Mouse (Mus musculus) adrenal gland (tissue): ENCODE measurements at regions not wholly inside any gene's neighbourhood (a gene's known extent, or its start where the extent isn't known, plus 50 kb on each side); places are given as distances from the start of the nearest gene placed in this dataset.

ENCODE experiments used
- intact Hi-C: fragments of 180-260 bp; cut with DNase I; formaldehyde crosslinking; loops from one replicate; pipeline ENCODE4 v1.15.1; 2025

GRCm38 (mm10) chr7:64060582-64060981 lies 93.1 kb upstream of the Trpm1 start:
- intact Hi-C loops, result loop anchor here (10.0 kb wide), 1 partner anchor 94 kb away; the partner anchor contains the start of gene Trpm1

GRCm38 (mm10) chr7:64060051-64060450 lies 93.6 kb upstream of the Trpm1 start:
- intact Hi-C loops, result loop anchor here (10.0 kb wide), 1 partner anchor 95 kb away; the partner anchor contains the start of gene Trpm1

- intact Hi-C loops, result loop anchor here (10.0 kb wide), 2 partner anchors 114 to 204 kb away; no protein-coding TSS in a partner anchor
Observed at GRCm38 (mm10) chr7:64058282-64058872, 95.3 kb upstream of the Trpm1 start.

- intact Hi-C loops, result loop anchor here (10.0 kb wide), 2 partner anchors 113 to 203 kb away; no protein-coding TSS in a partner anchor
Observed at GRCm38 (mm10) chr7:64057873-64058272, 95.8 kb upstream of the Trpm1 start.

- intact Hi-C loops, result loop anchor here (10.0 kb wide), 2 partner anchors 112 to 202 kb away; no protein-coding TSS in a partner anchor
Observed at GRCm38 (mm10) chr7:64056498-64056897, 97.1 kb upstream of the Trpm1 start.

- intact Hi-C loops, result loop anchor here (10.0 kb wide), 2 partner anchors 110 to 200 kb away; no protein-coding TSS in a partner anchor
Observed at GRCm38 (mm10) chr7:64054996-64055395, 98.6 kb upstream of the Trpm1 start.

GRCm38 (mm10) chr7:64053766-64054165 lies 99.9 kb upstream of the Trpm1 start:
- intact Hi-C loops, result loop anchor here (10.0 kb wide), 2 partner anchors 109 to 199 kb away; no protein-coding TSS in a partner anchor

GRCm38 (mm10) chr7:64052400-64052799 lies 101.2 kb upstream of the Trpm1 start:
- intact Hi-C loops, result loop anchor here (10.0 kb wide), 2 partner anchors 108 to 198 kb away; no protein-coding TSS in a partner anchor

GRCm38 (mm10) chr7:64050826-64051401 lies 102.7 kb upstream of the Trpm1 start:
- intact Hi-C loops, result loop anchor here (10.0 kb wide), 2 partner anchors 106 to 196 kb away; no protein-coding TSS in a partner anchor

- intact Hi-C loops, result loop anchor here (10.0 kb wide), 2 partner anchors 105 to 195 kb away; no protein-coding TSS in a partner anchor
Observed at GRCm38 (mm10) chr7:64050246-64050645, 103.4 kb upstream of the Trpm1 start.

GRCm38 (mm10) chr7:64049183-64049965 lies 104.3 kb upstream of the Trpm1 start:
- intact Hi-C loops, result no loop called here

GRCm38 (mm10) chr7:64048452-64049182 lies 105.0 kb upstream of the Trpm1 start:
- intact Hi-C loops, result no loop called here

GRCm38 (mm10) chr7:64047831-64048230 lies 105.8 kb upstream of the Trpm1 start:
- intact Hi-C loops, result no loop called here

GRCm38 (mm10) chr7:64045292-64045691 lies 106.6 kb upstream of the Klf13 start:
- intact Hi-C loops, result no loop called here

GRCm38 (mm10) chr7:64042978-64043377 lies 104.3 kb upstream of the Klf13 start:
- intact Hi-C loops, result no loop called here

- intact Hi-C loops, result no loop called here
Observed at GRCm38 (mm10) chr7:64041303-64041702, 102.6 kb upstream of the Klf13 start.

- intact Hi-C loops, result no loop called here
Observed at GRCm38 (mm10) chr7:64040026-64040737, 101.5 kb upstream of the Klf13 start.

GRCm38 (mm10) chr7:64037701-64038231 lies 99.1 kb upstream of the Klf13 start:
- intact Hi-C loops, result no loop called here

- intact Hi-C loops, result no loop called here
Observed at GRCm38 (mm10) chr7:64036154-64036553, 97.4 kb upstream of the Klf13 start.

GRCm38 (mm10) chr7:64035025-64035606 lies 96.4 kb upstream of the Klf13 start:
- intact Hi-C loops, result no loop called here
